Mouse (Mus musculus): ENCODE results near the gene Brat1. TPM values are rescaled to one million over a fixed set of nuclear protein-coding genes. Genes with fewer than 3 reads are reported as not detected.

The Brat1 gene
- polyA plus RNA-seq, 1 experiment from 2014 or later, result 14.3 TPM

- no peak for DNase-seq (ENCODE audit: low spot score)
- ATAC-seq, result no peak
- Histone ChIP-seq H3K4me2 (ENCODE audit: low read length) (no peak overlapping the region), H3K9ac (ENCODE audit: low read length) (no peak overlapping the region), H3K4me1 (ENCODE audit: control insufficient read depth, insufficient read depth, low read length) (peaks cover 8% of the 10 kb centered on the region; the same call in 1 of the 2 replicates), H3K27ac (ENCODE audit: low read depth, low read length) (no peak overlapping the region), H3K27me3 (replicated peaks; ENCODE audit: control insufficient read depth, insufficient read depth, low read length) (no peaks in the 10 kb centered on the region), H3K9me3 (replicated peaks; ENCODE audit: control insufficient read depth, low read length) (0 out of 2 replicates have a peak, but pooled peaks cover 2% of the 10 kb centered on the region), H3K4me3 (ENCODE audit: low read depth, low read length) (no peak overlapping the region), H3K36me3 (ENCODE audit: control insufficient read depth, insufficient read depth, low read length) (no peaks in the 10 kb centered on the region)
- WGBS, result 84% methylated on average over 10 of the region's 10 CpGs
Measured at GRCm38 (mm10) chr5:140748425-140748824, 43.6 kb downstream of the Brat1 start.

- Histone ChIP-seq H3K4me1 (ENCODE audit: control insufficient read depth, insufficient read depth, low read length) (peaks cover 6% of the 10 kb centered on the region; the same call in 1 of the 2 replicates), H3K4me2 (ENCODE audit: low read length) (peak overlapping the region; percentile 36), H3K9me3 (replicated peaks; ENCODE audit: control insufficient read depth, low read length) (0 out of 2 replicates have a peak, but pooled peaks cover 2% of the 10 kb centered on the region), H3K4me3 (ENCODE audit: low read depth, low read length) (peak overlapping the region; percentile 14; the same call in 1 of the 2 replicates), H3K27ac (ENCODE audit: low read depth, low read length) (0 out of 2 replicates have a peak overlapping the region, but pooled peaks have one; percentile 27), H3K27me3 (replicated peaks; ENCODE audit: control insufficient read depth, insufficient read depth, low read length) (no peaks in the 10 kb centered on the region), H3K36me3 (ENCODE audit: control insufficient read depth, insufficient read depth, low read length) (no peaks in the 10 kb centered on the region), H3K9ac (ENCODE audit: low read length) (peak overlapping the region; percentile 45; the same call in 1 of the 2 replicates)
- DNase-seq (ENCODE audit: low spot score) (peak; percentile 83), ATAC-seq (peak; percentile 72)
- WGBS, result 15% methylated on average over 12 of the region's 12 CpGs
Measured at GRCm38 (mm10) chr5:140749062-140749875, 44.5 kb downstream of the Brat1 start.

GRCm38 (mm10) chr5:140750925-140751324 lies 46.1 kb downstream of the Brat1 start:
- DNase-seq (ENCODE audit: low spot score), result peak; percentile 36
- ATAC-seq, result no peak
- no peak overlapping the region for H3K4me3 ChIP-seq (ENCODE audit: low read depth, low read length)
- H3K4me2 ChIP-seq (ENCODE audit: low read length), result no peak overlapping the region
- no peak overlapping the region for H3K9ac ChIP-seq (ENCODE audit: low read length)
- peaks cover 6% of the 10 kb centered on the region; the same call in 1 of the 2 replicates for H3K4me1 ChIP-seq (ENCODE audit: control insufficient read depth, insufficient read depth, low read length)
- no peaks in the 10 kb centered on the region for H3K27me3 ChIP-seq (replicated peaks; ENCODE audit: control insufficient read depth, insufficient read depth, low read length)
- H3K36me3 ChIP-seq (ENCODE audit: control insufficient read depth, insufficient read depth, low read length), result 0 out of 2 replicates have a peak, but pooled peaks cover 3% of the 10 kb centered on the region
- 0% methylated on average over 1 of the region's 2 CpGs for WGBS
- 0 out of 2 replicates have a peak, but pooled peaks cover 2% of the 10 kb centered on the region for H3K9me3 ChIP-seq (replicated peaks; ENCODE audit: control insufficient read depth, low read length)
- no peak overlapping the region for H3K27ac ChIP-seq (ENCODE audit: low read depth, low read length)

- H3K4me3 ChIP-seq (ENCODE audit: low read depth, low read length), result no peak overlapping the region
- no peak overlapping the region for H3K4me2 ChIP-seq (ENCODE audit: low read length)
- H3K36me3 ChIP-seq (ENCODE audit: control insufficient read depth, insufficient read depth, low read length), result 0 out of 2 replicates have a peak, but pooled peaks cover 4% of the 10 kb centered on the region
- WGBS, result 91% methylated on average over 15 of the region's 15 CpGs
- H3K27me3 ChIP-seq (replicated peaks; ENCODE audit: control insufficient read depth, insufficient read depth, low read length), result no peaks in the 10 kb centered on the region
- no peak overlapping the region for H3K27ac ChIP-seq (ENCODE audit: low read depth, low read length)
- peaks cover 6% of the 10 kb centered on the region; the same call in 1 of the 2 replicates for H3K4me1 ChIP-seq (ENCODE audit: control insufficient read depth, insufficient read depth, low read length)
- no peak for DNase-seq (ENCODE audit: low spot score)
- no peak overlapping the region for H3K9ac ChIP-seq (ENCODE audit: low read length)
- H3K9me3 ChIP-seq (replicated peaks; ENCODE audit: control insufficient read depth, low read length), result 0 out of 2 replicates have a peak, but pooled peaks cover 2% of the 10 kb centered on the region
- ATAC-seq, result no peak
Measured at GRCm38 (mm10) chr5:140752041-140752440, 47.2 kb downstream of the Brat1 start.

GRCm38 (mm10) chr5:140752639-140753038 lies 47.8 kb downstream of the Brat1 start:
- DNase-seq (ENCODE audit: low spot score) (no peak), ATAC-seq (no peak)
- Histone ChIP-seq H3K4me3 (ENCODE audit: low read depth, low read length) (no peak overlapping the region), H3K9me3 (replicated peaks; ENCODE audit: control insufficient read depth, low read length) (0 out of 2 replicates have a peak, but pooled peaks cover 2% of the 10 kb centered on the region), H3K9ac (ENCODE audit: low read length) (no peak overlapping the region), H3K27me3 (replicated peaks; ENCODE audit: control insufficient read depth, insufficient read depth, low read length) (no peaks in the 10 kb centered on the region), H3K4me1 (ENCODE audit: control insufficient read depth, insufficient read depth, low read length) (peaks cover 6% of the 10 kb centered on the region; the same call in 1 of the 2 replicates), H3K27ac (ENCODE audit: low read depth, low read length) (no peak overlapping the region), H3K4me2 (ENCODE audit: low read length) (no peak overlapping the region), H3K36me3 (ENCODE audit: control insufficient read depth, insufficient read depth, low read length) (peaks cover 9% of the 10 kb centered on the region; the same call in 1 of the 2 replicates)
- WGBS, result 96% methylated on average over 3 of the region's 3 CpGs

- no peak overlapping the region for H3K4me3 ChIP-seq (ENCODE audit: low read depth, low read length)
- 30% methylated on average over 5 of the region's 5 CpGs for WGBS
- 0 out of 2 replicates have a peak, but pooled peaks cover 2% of the 10 kb centered on the region for H3K9me3 ChIP-seq (replicated peaks; ENCODE audit: control insufficient read depth, low read length)
- no peaks in the 10 kb centered on the region for H3K27me3 ChIP-seq (replicated peaks; ENCODE audit: control insufficient read depth, insufficient read depth, low read length)
- ATAC-seq (no peak), DNase-seq (ENCODE audit: low spot score) (no peak)
- peaks cover 6% of the 10 kb centered on the region; the same call in 1 of the 2 replicates for H3K4me1 ChIP-seq (ENCODE audit: control insufficient read depth, insufficient read depth, low read length)
- H3K4me2 ChIP-seq (ENCODE audit: low read length), result no peak overlapping the region
- H3K27ac ChIP-seq (ENCODE audit: low read depth, low read length), result no peak overlapping the region
- peaks cover 12% of the 10 kb centered on the region; the same call in 1 of the 2 replicates for H3K36me3 ChIP-seq (ENCODE audit: control insufficient read depth, insufficient read depth, low read length)
- no peak overlapping the region for H3K9ac ChIP-seq (ENCODE audit: low read length)
Measured at GRCm38 (mm10) chr5:140753223-140753622, 48.4 kb downstream of the Brat1 start.

GRCm38 (mm10) chr5:140758864-140759263 lies 54.1 kb downstream of the Brat1 start:
- Histone ChIP-seq H3K9ac (ENCODE audit: low read length) (no peak overlapping the region), H3K27ac (ENCODE audit: low read depth, low read length) (no peak overlapping the region), H3K4me1 (ENCODE audit: control insufficient read depth, insufficient read depth, low read length) (no peaks in the 10 kb centered on the region), H3K4me3 (ENCODE audit: low read depth, low read length) (no peak overlapping the region), H3K9me3 (replicated peaks; ENCODE audit: control insufficient read depth, low read length) (no peaks in the 10 kb centered on the region), H3K36me3 (ENCODE audit: control insufficient read depth, insufficient read depth, low read length) (peaks cover 48% of the 10 kb centered on the region), H3K27me3 (replicated peaks; ENCODE audit: control insufficient read depth, insufficient read depth, low read length) (no peaks in the 10 kb centered on the region), H3K4me2 (ENCODE audit: low read length) (no peak overlapping the region)
- no peak for ATAC-seq
- DNase-seq (ENCODE audit: low spot score), result no peak
- WGBS, result 79% methylated on average over 8 of the region's 8 CpGs

GRCm38 (mm10) chr5:140762540-140762939 lies 57.7 kb downstream of the Brat1 start:
- Histone ChIP-seq H3K4me1 (ENCODE audit: control insufficient read depth, insufficient read depth, low read length) (no peaks in the 10 kb centered on the region; the same call in 1 of the 2 replicates), H3K27me3 (replicated peaks; ENCODE audit: control insufficient read depth, insufficient read depth, low read length) (no peaks in the 10 kb centered on the region), H3K27ac (ENCODE audit: low read depth, low read length) (no peak overlapping the region), H3K36me3 (ENCODE audit: control insufficient read depth, insufficient read depth, low read length) (peaks cover 41% of the 10 kb centered on the region), H3K9ac (ENCODE audit: low read length) (no peak overlapping the region), H3K4me3 (ENCODE audit: low read depth, low read length) (no peak overlapping the region), H3K9me3 (replicated peaks; ENCODE audit: control insufficient read depth, low read length) (no peaks in the 10 kb centered on the region), H3K4me2 (ENCODE audit: low read length) (no peak overlapping the region)
- ATAC-seq (no peak), DNase-seq (ENCODE audit: low spot score) (no peak)
- WGBS, result 85% methylated on average over 4 of the region's 4 CpGs

All from forebrain, embryonic 14.5 days (tissue).